Mouse (Mus musculus) erythroblast, embryonic 14.5 days (primary cell): ENCODE measurements around the gene Tnfrsf26.

Experiments
- GATA1 ChIP-seq: IDR thresholded peaks from 2 replicates; pipeline ENCODE4 v1.6.1; 2012; ENCODE audit warnings: low read length, inconsistent platforms, mixed read lengths
- TAL1 ChIP-seq: IDR thresholded peaks from 3 replicates; pipeline ENCODE4 v1.6.1; 2012; ENCODE audit warnings: low read length, inconsistent platforms, mixed read lengths

DNA sequence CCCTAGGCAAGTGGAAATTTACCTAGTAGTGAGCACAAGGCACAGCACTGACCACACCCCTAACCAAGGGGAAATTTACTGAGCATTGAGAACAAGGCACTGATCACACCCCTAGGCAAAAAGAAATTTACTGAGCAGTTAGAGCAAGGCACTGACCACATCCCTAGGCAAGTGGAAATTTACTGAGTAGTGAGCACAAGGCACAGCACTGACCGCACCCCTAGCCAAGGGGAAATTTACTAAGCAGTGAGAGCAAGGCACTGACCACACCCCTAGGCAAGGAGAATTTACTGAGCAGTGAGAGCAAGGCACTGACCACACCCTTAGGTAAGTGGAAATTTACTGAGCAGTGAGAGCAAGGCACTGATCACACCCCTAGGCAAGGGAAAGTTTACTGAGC, 8.2 kb upstream of the Tnfrsf26 start:
- TF ChIP-seq TAL1: no peak
- no peak for TF ChIP-seq GATA1
